8 mouse cellular contexts compared by ENCODE assay signal in the genomic region with DNA sequence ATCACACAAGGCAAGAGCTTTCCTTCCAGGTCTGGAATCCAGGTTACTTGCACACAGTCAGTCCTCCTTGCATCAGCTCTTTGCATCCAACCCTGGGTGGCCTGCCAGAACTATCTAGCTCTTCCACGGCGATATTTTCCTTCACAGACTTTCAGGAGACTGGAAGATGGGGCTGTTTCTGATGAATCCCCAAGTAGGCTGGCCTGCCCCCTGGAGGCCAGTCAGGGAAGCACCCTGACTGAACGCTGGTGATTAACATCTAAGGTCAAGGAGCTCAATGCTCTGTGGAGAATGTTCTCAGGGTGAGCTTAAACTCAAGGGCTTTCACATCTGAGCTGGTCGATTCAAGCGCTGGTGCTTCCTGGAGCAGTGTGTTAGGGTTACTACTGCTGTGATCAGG. TPM values are rescaled to one million over a fixed set of nuclear protein-coding genes. Genes with fewer than 3 reads are reported as not detected.
A peak's percentile ranks its signal among the peaks of the same experiment; 100 is the strongest.
DNase-seq lines count a peak whose midpoint lies in the region; TF ChIP-seq lines count a peak whose summit lies in the region.
"Had no signal": no experiment of that assay in that cellular context is flagged by ENCODE, and none has a peak within 500 bp of the region (broad histone marks: within the 10 kb centered on the region; RNA-seq: fewer than 3 reads in every experiment).

No protein-coding gene starts in this region.

- H3K36me3 ChIP-seq in E14TG2a.4 (ENCODE audit: insufficient read depth, low read length): peaks cover 3% of the 10 kb centered on the region
- H3K36me3 ChIP-seq in heart, adult 2 months (ENCODE audit: control insufficient read depth, insufficient read depth, low read length): peaks cover 2% of the 10 kb centered on the region
- H3K36me3 ChIP-seq: lung, embryonic 15.5 days had no signal

- TF ChIP-seq EP300 in heart, adult 2 months (IDR thresholded peaks at IDR 0.05; ENCODE audit: insufficient read depth, low read depth, low read length): 0 out of 2 replicates have a peak, but pooled peaks have one; percentile 54

- TF ChIP-seq POLR2A in heart, adult 2 months (IDR thresholded peaks at IDR 0.05; ENCODE audit: insufficient read depth, low read depth, low read length): no peak

- no peak overlapping the region for H3K9ac ChIP-seq in heart, adult 2 months (ENCODE audit: low read depth, low read length)
- H3K9ac ChIP-seq: lung, embryonic 15.5 days had no signal

- TF ChIP-seq CTCF in E14TG2a.4 (conservative IDR thresholded peaks at IDR 0.05; ENCODE audit: low read length): peak; percentile 94
- TF ChIP-seq CTCF in heart, adult 2 months (IDR thresholded peaks at IDR 0.05): no peak; the same call in 1 of the 2 replicates

- H3K4me1 ChIP-seq in E14TG2a.4 (replicated peaks; ENCODE audit: low read depth, low read length): peaks cover 27% of the 10 kb centered on the region
- H3K4me1 ChIP-seq in heart, adult 2 months (ENCODE audit: control insufficient read depth, insufficient read depth, low read length): peaks cover 2% of the 10 kb centered on the region; the same call in 1 of the 2 replicates

- no peak overlapping the region for H3K4me3 ChIP-seq in E14TG2a.4 (replicated peaks; ENCODE audit: low read length)
- no peak overlapping the region for H3K4me3 ChIP-seq in heart, adult 2 months
- H3K4me3 ChIP-seq: lung, embryonic 15.5 days had no signal

- no peaks in the 10 kb centered on the region for H3K9me3 ChIP-seq in E14TG2a.4 (ENCODE audit: low read length)
- H3K9me3 ChIP-seq: lung, embryonic 15.5 days had no signal

- intact Hi-C loops in heart, adult 2 months (cut with DNase I): loop anchor here (1.0 kb wide), 1 partner anchor 39 kb away; no protein-coding TSS in a partner anchor

- 5% methylated on average over 5 of the region's 5 CpGs for WGBS in heart, adult 2 months
- WGBS in large intestine, adult 2 months: 4% methylated on average over 5 of the region's 5 CpGs

- H3K27me3 ChIP-seq in E14TG2a.4 (ENCODE audit: insufficient read depth, low read length): no peaks in the 10 kb centered on the region
- no peaks in the 10 kb centered on the region for H3K27me3 ChIP-seq in heart, adult 2 months (ENCODE audit: control insufficient read depth, insufficient read depth, low read length)
- H3K27me3 ChIP-seq: lung, embryonic 15.5 days had no signal

- DNase-seq in adrenal gland, adult 2 months: peak; percentile 83
- DNase-seq in embryo, embryonic 11 days: peak; percentile 82
- DNase-seq in heart, adult 2 months: peak; percentile 70 to 83
- DNase-seq in large intestine, adult 2 months (ENCODE audit: low read depth, low spot score): peak; percentile 52
- DNase-seq in lung, postnatal 36 days: peak; percentile 86
- peak; percentile 56 for DNase-seq in spleen, adult 12 weeks (ENCODE audit: low spot score)

- no peak overlapping the region for H3K27ac ChIP-seq in heart, adult 2 months
- H3K27ac ChIP-seq: lung, embryonic 15.5 days had no signal

- H3K79me2 ChIP-seq in heart, adult 2 months (replicated peaks; ENCODE audit: control insufficient read depth, insufficient read depth, low read length): peaks cover 5% of the 10 kb centered on the region

RNA-seq across cellular contexts. Expression of a gene that starts 3.1 kb away (rescaled TPM):
- 10 to 100 TPM; 42.6 to 44.7 TPM for total RNA-seq in adrenal gland, adult 2 months (2021)
- polyA plus RNA-seq in adrenal gland, adult 2 months (2012; rRNA removed): 49.2 and 49.4 TPM in 2 replicates
- total RNA-seq in heart, adult 2 months (2021): 10 to 100 TPM; 28.8 to 32.2 TPM
- 31.9 and 41.4 TPM in 2 replicates for polyA plus RNA-seq in heart, adult 2 months (2012; rRNA removed)
- polyA plus RNA-seq in large intestine, adult 2 months (2012; rRNA removed): 41.1 and 48.9 TPM in 2 replicates

RNA-seq across cellular contexts. Expression of a gene that starts 9.5 kb away (rescaled TPM):
- total RNA-seq in adrenal gland, adult 2 months (2021): 1 to 10 TPM; 5.0 to 9.5 TPM
- polyA plus RNA-seq in adrenal gland, adult 2 months (2012; rRNA removed): 11.9 and 14.3 TPM in 2 replicates
- 1 to 10 TPM; 7.0 to 7.3 TPM for total RNA-seq in heart, adult 2 months (2021)
- 18.0 and 29.4 TPM in 2 replicates for polyA plus RNA-seq in heart, adult 2 months (2012; rRNA removed)
- polyA plus RNA-seq in large intestine, adult 2 months (2012; rRNA removed): 4.1 and 8.3 TPM in 2 replicates

RNA-seq across cellular contexts. Expression of a gene that starts 22.4 kb away (rescaled TPM):
- 1 to 10 TPM; 1.6 to 3.3 TPM for total RNA-seq in adrenal gland, adult 2 months (2021)
- 4.3 and 5.4 TPM in 2 replicates for polyA plus RNA-seq in adrenal gland, adult 2 months (2012; rRNA removed)
- total RNA-seq in heart, adult 2 months (2021): under 1 TPM; 0.23 to 0.44 TPM
- polyA plus RNA-seq in heart, adult 2 months (2012; rRNA removed): 1.2 and 2.0 TPM in 2 replicates
- 1.8 and 2.3 TPM in 2 replicates for polyA plus RNA-seq in large intestine, adult 2 months (2012; rRNA removed)

RNA-seq across cellular contexts. Expression of a gene that starts 35.1 kb away (rescaled TPM):
- not detected for total RNA-seq in adrenal gland, adult 2 months (2021)
- not detected in 2 replicates for polyA plus RNA-seq in adrenal gland, adult 2 months (2012; rRNA removed)
- not detected for total RNA-seq in heart, adult 2 months (2021)
- polyA plus RNA-seq in heart, adult 2 months (2012; rRNA removed): not detected in 2 replicates
- polyA plus RNA-seq in large intestine, adult 2 months (2012; rRNA removed): not detected in 2 replicates

RNA-seq across cellular contexts. Expression of a gene that starts 43.2 kb away (rescaled TPM):
- total RNA-seq in adrenal gland, adult 2 months (2021): 10 to 100 TPM; 41.8 to 57.9 TPM
- 18.1 and 29.5 TPM in 2 replicates for polyA plus RNA-seq in adrenal gland, adult 2 months (2012; rRNA removed)
- total RNA-seq in heart, adult 2 months (2021): 10 to 100 TPM; 31.7 to 36.4 TPM
- polyA plus RNA-seq in heart, adult 2 months (2012; rRNA removed): 30.8 and 51.1 TPM in 2 replicates
- polyA plus RNA-seq in large intestine, adult 2 months (2012; rRNA removed): 26.5 and 34.7 TPM in 2 replicates
